8 mouse cellular contexts compared by ENCODE assay signal in the genomic region with DNA sequence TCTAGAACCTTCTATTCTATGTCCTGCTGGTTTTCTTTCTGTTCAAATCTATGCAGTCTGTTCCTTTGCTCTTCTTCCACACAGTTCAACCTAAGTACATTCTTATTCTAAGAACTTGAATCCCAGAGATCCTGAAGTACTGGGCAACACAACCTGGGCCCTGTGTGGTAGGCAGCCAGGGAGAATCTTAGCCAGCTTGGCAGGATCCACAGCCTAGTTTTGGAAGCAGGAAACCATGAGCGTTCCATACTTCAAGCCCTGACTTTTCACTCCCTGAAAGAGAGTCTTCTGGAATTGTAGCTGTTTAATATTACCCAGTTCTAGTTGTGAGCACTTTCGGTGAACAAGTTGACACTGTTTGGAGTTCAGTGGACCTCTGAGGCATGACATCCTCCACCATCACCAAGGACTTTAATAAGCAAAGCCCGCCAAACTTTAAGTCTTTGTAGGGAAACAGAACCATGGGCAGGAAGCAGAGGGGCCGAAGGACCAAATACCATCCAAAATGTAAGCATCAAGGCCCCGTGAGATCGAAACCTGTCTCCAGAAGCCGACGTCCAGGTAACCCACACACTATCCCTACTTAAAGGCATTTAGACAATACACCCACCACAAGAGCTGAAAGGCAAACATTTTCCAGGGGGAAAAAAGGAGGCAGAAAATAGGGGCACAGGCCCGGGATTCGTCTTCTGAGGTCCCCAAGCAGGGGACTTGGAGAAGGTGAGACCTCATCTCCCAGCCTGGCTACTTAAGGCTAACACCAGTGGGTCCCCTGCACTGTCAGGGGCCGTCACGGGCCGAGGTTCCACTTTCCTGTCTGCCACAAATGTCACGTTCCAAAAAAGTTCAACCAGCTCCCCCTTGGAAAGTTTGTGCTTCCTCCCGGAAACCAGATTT. TPM values are rescaled to one million over a fixed set of nuclear protein-coding genes. Genes with fewer than 3 reads are reported as not detected.
A peak's percentile ranks its signal among the peaks of the same experiment; 100 is the strongest.
DNase-seq lines count a peak whose midpoint lies in the region; ATAC-seq and TF ChIP-seq lines count a peak whose summit lies in the region.

No protein-coding gene starts in this region.

- peaks cover 30% of the 10 kb centered on the region for H3K4me1 ChIP-seq in brown adipose tissue, adult 24 weeks (ENCODE audit: control insufficient read depth, insufficient read depth, insufficient read length, low read length)
- H3K4me1 ChIP-seq in hindbrain, embryonic 13.5 days (replicated peaks), result peaks cover 50% of the 10 kb centered on the region
- peaks cover 3% of the 10 kb centered on the region; the same call in 1 of the 2 replicates for H3K4me1 ChIP-seq in liver, postnatal 0 days (ENCODE audit: insufficient read depth)

- peak overlapping the region; percentile 62 for H3K4me2 ChIP-seq in hindbrain, embryonic 13.5 days
- peak overlapping the region; percentile 76 for H3K4me2 ChIP-seq in liver, postnatal 0 days (ENCODE audit: low read depth, low read length)

- 0 out of 2 replicates have a peak, but pooled peaks cover 8% of the 10 kb centered on the region for H3K27me3 ChIP-seq in hindbrain, embryonic 13.5 days
- peaks cover 21% of the 10 kb centered on the region for H3K27me3 ChIP-seq in liver, postnatal 0 days (ENCODE audit: insufficient read depth, low read length)

- ATAC-seq in hindbrain, embryonic 13.5 days (ENCODE audit: low FRiP score), result 0 out of 2 replicates have a peak, but pooled peaks have one; percentile 12
- ATAC-seq in liver, postnatal 0 days, result no peak

- H3K9me3 ChIP-seq in hindbrain, embryonic 13.5 days, result no peaks in the 10 kb centered on the region
- H3K9me3 ChIP-seq in liver, postnatal 0 days (ENCODE audit: low read length), result no peaks in the 10 kb centered on the region

- TF ChIP-seq CTCF in liver, postnatal 0 days (IDR thresholded peaks at IDR 0.05; ENCODE audit: low read depth), result no peak

- DNase-seq in embryo, embryonic 10 days (ENCODE audit: low spot score), result peak; percentile 23
- no peak for DNase-seq in embryo, embryonic 9.5 days (ENCODE audit: extremely low spot score)
- DNase-seq in liver, postnatal 0 days, result no peak
- DNase-seq in ovary, postnatal 14 days (ENCODE audit: low spot score), result no peak
- DNase-seq in cerebellum, adult 11 months, result no peak
- no peak for DNase-seq in layer of hippocampus, adult 8-10 months (ENCODE audit: low spot score in 2 of 2)

- H3K9ac ChIP-seq in hindbrain, embryonic 13.5 days, result peak overlapping the region; percentile 96
- peak overlapping the region; percentile 76 for H3K9ac ChIP-seq in liver, postnatal 0 days (replicated peaks)

- H3K27ac ChIP-seq in brown adipose tissue, adult 24 weeks (replicated peaks; ENCODE audit: low read depth, low read length), result peak overlapping the region; percentile 89
- H3K27ac ChIP-seq in hindbrain, embryonic 13.5 days, result peak overlapping the region; percentile 83; the same call in 1 of the 2 replicates
- peak overlapping the region; percentile 89 for H3K27ac ChIP-seq in liver, postnatal 0 days (ENCODE audit: low read depth)

- H3K4me3 ChIP-seq in brown adipose tissue, adult 24 weeks (ENCODE audit: insufficient read depth, low read depth, low read length), result peak overlapping the region; percentile 98
- peak overlapping the region; percentile 87 for H3K4me3 ChIP-seq in hindbrain, embryonic 13.5 days
- H3K4me3 ChIP-seq in liver, postnatal 0 days (ENCODE audit: low read depth, low read length), result peak overlapping the region; percentile 61

- no peak for TF ChIP-seq EP300 in liver, postnatal 0 days (IDR thresholded peaks at IDR 0.05; ENCODE audit: low read depth)

- 12% methylated on average over 15 of the region's 15 CpGs for WGBS in hindbrain, embryonic 13.5 days
- 14% methylated on average over 15 of the region's 15 CpGs for WGBS in liver, postnatal 0 days (ENCODE audit: insufficient replicate concordance)

- H3K36me3 ChIP-seq in hindbrain, embryonic 13.5 days, result no peaks in the 10 kb centered on the region
- no peaks in the 10 kb centered on the region for H3K36me3 ChIP-seq in liver, postnatal 0 days (replicated peaks; ENCODE audit: insufficient read depth, low read length)

RNA-seq across cellular contexts. Expression of gene Amotl1, which starts 31.3 kb away (rescaled TPM):
- polyA plus RNA-seq in brown adipose tissue, adult 24 weeks (2012; ENCODE audit: insufficient read depth, insufficient read length, missing spikeins), result 35.8 and 41.1 TPM in 2 replicates
- 8.8 and 10.4 TPM in 2 replicates for polyA plus RNA-seq in hindbrain, embryonic 13.5 days (2015; fragmentation: Nextera tagmentation; extraction: Ambion mirVana)
- polyA plus RNA-seq in liver, postnatal 0 days (2015; fragmentation: Nextera tagmentation; extraction: Ambion mirVana), result 1.6 and 1.9 TPM in 2 replicates
- total RNA-seq in layer of hippocampus, adult 8-10 months (2022), result 10 to 100 TPM; 15.0 to 18.9 (median 17.4) TPM
